Comparison of ENCODE assay signal across 9 mouse cellular contexts in genomic region chr1:25826771-25827170, GRCm38 (mm10). TPM values are rescaled to one million over a fixed set of nuclear protein-coding genes. Genes with fewer than 3 reads are reported as not detected.
DNase-seq lines count a peak whose midpoint lies in the region; ATAC-seq and TF ChIP-seq lines count a peak whose summit lies in the region.
"Had no signal": no experiment of that assay in that cellular context is flagged by ENCODE, and none has a peak within 500 bp of the region (broad histone marks: within the 10 kb centered on the region; RNA-seq: fewer than 3 reads in every experiment).

No protein-coding gene starts in this region.

- H3K4me2 ChIP-seq in embryonic facial prominence, embryonic 14.5 days (ENCODE audit: low read depth, low read length) = peak overlapping the region; percentile 88; the same call in 1 of the 2 replicates
- H3K4me2 ChIP-seq: embryonic facial prominence, embryonic 15.5 days had no signal

- WGBS in embryonic facial prominence, embryonic 14.5 days = 4% methylated on average over 7 of the region's 7 CpGs

- peak; percentile 22 for DNase-seq in adrenal gland, postnatal 10 days
- no peak for DNase-seq in adrenal gland, adult 18-20 months (ENCODE audit: low spot score in 2 of 2)
- peak; percentile 26 for DNase-seq in embryonic facial prominence, embryonic 14.5 days (ENCODE audit: low spot score)
- DNase-seq in left cerebral cortex, postnatal 10 days (ENCODE audit: extremely low spot score in 1 of 2, low spot score in 2 of 2) = peak; percentile 38 to 47
- DNase-seq in right cerebral cortex, adult 2 months (ENCODE audit: low spot score in 2 of 2) = peak; percentile 80 to 81
- no peak for DNase-seq in gastrocnemius, adult 18-20 months (ENCODE audit: low spot score)

- no peaks in the 10 kb centered on the region for H3K9me3 ChIP-seq in E14TG2a.4 (ENCODE audit: low read length)
- H3K9me3 ChIP-seq in embryonic facial prominence, embryonic 14.5 days (ENCODE audit: control insufficient read depth, low read length) = no peaks in the 10 kb centered on the region
- H3K9me3 ChIP-seq: embryonic facial prominence, embryonic 15.5 days had no signal

- ATAC-seq in embryonic facial prominence, embryonic 14.5 days (ENCODE audit: low read depth) = no peak
- no peak for ATAC-seq in megakaryocyte, adult 5-6 weeks (ENCODE audit: poor library complexity, severe bottlenecking)

- no peak overlapping the region for H3K27ac ChIP-seq in embryonic facial prominence, embryonic 14.5 days (replicated peaks; ENCODE audit: low read depth, low read length)
- H3K27ac ChIP-seq: embryonic facial prominence, embryonic 15.5 days had no signal

- intact Hi-C loops in left cerebral cortex, postnatal 10 days (cut with DNase I) = loop anchor here (5.0 to 10.0 kb wide), 4 partner anchors 129 to 1462 kb away; no protein-coding TSS in a partner anchor

- peaks cover 13% of the 10 kb centered on the region; the same call in 1 of the 2 replicates for H3K4me1 ChIP-seq in E14TG2a.4 (replicated peaks; ENCODE audit: low read depth, low read length)
- peaks cover 4% of the 10 kb centered on the region; the same call in 1 of the 2 replicates for H3K4me1 ChIP-seq in embryonic facial prominence, embryonic 14.5 days (ENCODE audit: control insufficient read depth, insufficient read depth, low read length)

- TF ChIP-seq CTCF in E14TG2a.4 (conservative IDR thresholded peaks at IDR 0.05; ENCODE audit: low read length) = peak; percentile 38; the same call in 1 of the 2 replicates

- H3K36me3 ChIP-seq in E14TG2a.4 (ENCODE audit: insufficient read depth, low read length) = no peaks in the 10 kb centered on the region
- no peaks in the 10 kb centered on the region for H3K36me3 ChIP-seq in embryonic facial prominence, embryonic 14.5 days (ENCODE audit: control insufficient read depth, insufficient read depth, low read length)
- H3K36me3 ChIP-seq: embryonic facial prominence, embryonic 15.5 days had no signal

- H3K27me3 ChIP-seq in E14TG2a.4 (ENCODE audit: insufficient read depth, low read length) = peaks cover 30% of the 10 kb centered on the region
- peaks cover 33% of the 10 kb centered on the region for H3K27me3 ChIP-seq in embryonic facial prominence, embryonic 14.5 days (replicated peaks; ENCODE audit: control insufficient read depth, insufficient read depth, low read length)

- no peak overlapping the region for H3K4me3 ChIP-seq in E14TG2a.4 (replicated peaks; ENCODE audit: low read length)
- H3K4me3 ChIP-seq in embryonic facial prominence, embryonic 14.5 days (ENCODE audit: low read depth, low read length) = no peak overlapping the region
- H3K4me3 ChIP-seq: embryonic facial prominence, embryonic 15.5 days had no signal

- no peak overlapping the region for H3K9ac ChIP-seq in embryonic facial prominence, embryonic 14.5 days (ENCODE audit: low read depth, low read length)
- H3K9ac ChIP-seq: embryonic facial prominence, embryonic 15.5 days had no signal

RNA-seq across cellular contexts. Expression of gene Adgrb3, which starts 2.7 kb away (rescaled TPM):
- 1 to 10 TPM; 2.4 to 4.5 TPM for total RNA-seq in adrenal gland, postnatal 10 days (2021)
- total RNA-seq in adrenal gland, adult 18-20 months (2021) = under 1 TPM; 0.64 to 0.83 TPM
- 2.9 and 3.4 TPM in 2 replicates for polyA plus RNA-seq in embryonic facial prominence, embryonic 14.5 days (2014; fragmentation: Nextera tagmentation; extraction: Ambion mirVana)
- total RNA-seq in left cerebral cortex, postnatal 10 days (2021) = 100 to 1,000 TPM; 150 to 156 TPM
- total RNA-seq in gastrocnemius, adult 18-20 months (2021) = under 1 TPM in 1 of 2 experiments, not detected in 1; 0.05 TPM
- not detected in 2 replicates for total RNA-seq in megakaryocyte, adult 5-6 weeks (2015)
- not detected in 2 replicates for total RNA-seq in megakaryocyte, adult 5-6 weeks (2017)

Comparison
In these comparisons a context has a peak if more than half of its experiments do, and no peak if none do; other contexts are left out.
1. DNase-seq: peak in adrenal gland, postnatal 10 days (single experiment), embryonic facial prominence, embryonic 14.5 days (single experiment), left cerebral cortex, postnatal 10 days (2 of 2) and right cerebral cortex, adult 2 months (2 of 2); none in adrenal gland, adult 18-20 months (0 of 2) and gastrocnemius, adult 18-20 months (single experiment).
2. RNA of gene Adgrb3, which starts 2.7 kb away (total RNA-seq): 150 to 156 TPM in left cerebral cortex, postnatal 10 days; 2.4 to 4.5 TPM in adrenal gland, postnatal 10 days, 0.64 to 0.83 TPM in adrenal gland, adult 18-20 months, 0.05 TPM in gastrocnemius, adult 18-20 months and not detected in megakaryocyte, adult 5-6 weeks; every median in the first group is over 10 times any median in the second.